Mouse (Mus musculus) lung, adult 2 months (tissue): ENCODE measurements at regions not wholly inside any gene's neighbourhood (a gene's known extent, or its start where the extent isn't known, plus 50 kb on each side); places are given as distances from the start of the nearest gene placed in this dataset.

ENCODE experiments used
- CTCF ChIP-seq: fragments of 200-500 bp; IDR thresholded peaks from 2 replicates; pipeline ENCODE4 v1.5.1; 2011; ENCODE audit warnings: mild to moderate bottlenecking, low read length, control low read depth; ENCODE audit not compliant: insufficient read depth
- POLR2A ChIP-seq: fragments of 200-500 bp; IDR thresholded peaks from 2 replicates; pipeline ENCODE4 v1.6.1; 2011; ENCODE audit warnings: low read depth, mild to moderate bottlenecking, control low read depth, low read length, borderline replicate concordance; ENCODE audit errors: extremely low read depth

DNA sequence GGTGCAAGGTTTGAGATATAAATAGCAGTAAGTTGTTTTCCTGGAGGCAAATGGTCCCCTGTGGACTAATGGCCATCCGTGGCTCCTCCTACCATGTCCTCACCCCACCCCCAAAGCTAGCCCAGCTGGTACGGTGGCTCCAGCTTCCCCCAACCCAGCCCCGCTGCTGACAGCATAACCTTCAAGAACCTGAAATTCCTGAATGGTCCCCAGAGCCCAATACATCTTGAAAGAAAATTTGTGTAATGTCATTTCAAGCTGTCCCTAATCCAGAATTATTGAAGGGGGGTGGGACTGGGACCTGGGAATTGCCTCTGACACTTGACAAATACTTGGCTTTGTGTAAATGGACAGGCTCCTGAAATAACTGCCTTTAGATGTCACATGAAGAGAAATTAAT is 115.3 kb upstream of the Top1 start:
- TF ChIP-seq POLR2A: no peak
- TF ChIP-seq CTCF: no peak
